ENCODE assay signal across 7 mouse cellular contexts in the genomic region with DNA sequence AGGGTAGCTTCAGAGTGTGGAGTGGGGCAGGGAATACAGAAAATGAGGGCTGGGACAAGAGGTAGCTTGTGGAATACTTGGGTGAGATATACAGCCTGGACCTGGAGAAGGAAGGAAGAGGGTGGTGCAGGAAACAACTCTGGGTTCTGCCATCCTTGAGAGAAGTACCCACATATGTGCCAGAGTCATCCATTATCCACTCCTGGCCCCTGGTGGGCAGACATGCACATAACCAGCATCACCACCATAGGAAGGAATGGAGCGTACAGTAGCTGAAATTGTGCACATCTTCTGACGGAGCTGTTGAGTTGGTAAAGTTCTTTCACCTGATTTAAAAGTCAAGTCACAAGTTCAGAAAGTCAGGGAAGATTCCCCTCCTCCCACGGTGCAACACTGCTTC.
DNase-seq lines count a peak whose midpoint lies in the region; ATAC-seq and TF ChIP-seq lines count a peak whose summit lies in the region.

No protein-coding gene starts in this region.

- H3K9me3 ChIP-seq in forebrain, embryonic 15.5 days, result no peaks in the 10 kb centered on the region

- H3K27ac ChIP-seq in kidney, adult 2 months (ENCODE audit: insufficient read depth, low read depth, low read length), result no peak overlapping the region
- no peak overlapping the region for H3K27ac ChIP-seq in forebrain, embryonic 15.5 days (replicated peaks)

- 54% methylated on average over 3 of the region's 3 CpGs for WGBS in kidney, adult 2 months
- WGBS in forebrain, embryonic 15.5 days, result 78% methylated on average over 3 of the region's 3 CpGs

- no peaks in the 10 kb centered on the region for H3K36me3 ChIP-seq in kidney, adult 2 months (ENCODE audit: control insufficient read depth, insufficient read depth, low read length)
- no peaks in the 10 kb centered on the region for H3K36me3 ChIP-seq in forebrain, embryonic 15.5 days

- no peak for DNase-seq in kidney, adult 2 months
- no peak for DNase-seq in kidney, adult 11 months
- peak; percentile 74 for DNase-seq in cerebellum, postnatal 10 days
- peak; percentile 21 to 62 for DNase-seq in layer of hippocampus, postnatal 25 days (ENCODE audit: extremely low spot score in 1 of 2, low spot score in 1 of 2)
- peak; percentile 59 to 61 for DNase-seq in right cerebral cortex, postnatal 36 days (ENCODE audit: low spot score in 2 of 2)
- DNase-seq in urinary bladder, postnatal 4 days (ENCODE audit: low spot score in 2 of 2), result no peak

- ATAC-seq in forebrain, embryonic 15.5 days (replicated peaks), result peak; percentile 71; the same call in 1 of the 2 replicates

- H3K27me3 ChIP-seq in kidney, adult 2 months (replicated peaks; ENCODE audit: control insufficient read depth, insufficient read depth, low read length), result no peaks in the 10 kb centered on the region
- peaks cover 44% of the 10 kb centered on the region for H3K27me3 ChIP-seq in forebrain, embryonic 15.5 days

- H3K4me2 ChIP-seq in forebrain, embryonic 15.5 days (replicated peaks), result no peak overlapping the region

- H3K9ac ChIP-seq in forebrain, embryonic 15.5 days (replicated peaks), result no peak overlapping the region

- no peak overlapping the region for H3K4me3 ChIP-seq in kidney, adult 2 months (ENCODE audit: insufficient read depth, low read depth, low read length)
- no peak overlapping the region for H3K4me3 ChIP-seq in forebrain, embryonic 15.5 days

- H3K4me1 ChIP-seq in kidney, adult 2 months (ENCODE audit: control insufficient read depth, insufficient read depth, low read length), result no peaks in the 10 kb centered on the region
- 0 out of 2 replicates have a peak, but pooled peaks cover 4% of the 10 kb centered on the region for H3K4me1 ChIP-seq in forebrain, embryonic 15.5 days

- peak; percentile 46 for TF ChIP-seq CTCF in kidney, adult 2 months (conservative IDR thresholded peaks at IDR 0.05; ENCODE audit: insufficient read depth, insufficient read length, low read depth, low read length)

- TF ChIP-seq POLR2A in kidney, adult 2 months (IDR thresholded peaks at IDR 0.05; ENCODE audit: low read depth, low read length), result no peak

Comparison
In these comparisons a context has a peak if more than half of its experiments do, and no peak if none do; other contexts are left out.
1. DNase-seq: peak in cerebellum, postnatal 10 days (2 of 2), layer of hippocampus, postnatal 25 days (2 of 2) and right cerebral cortex, postnatal 36 days (2 of 2); none in kidney, adult 2 months (single experiment), kidney, adult 11 months (single experiment) and urinary bladder, postnatal 4 days (0 of 2).